Mouse (Mus musculus): ENCODE measurements at regions not wholly inside any gene's neighbourhood (a gene's known extent, or its start where the extent isn't known, plus 50 kb on each side); places are given as distances from the start of the nearest gene placed in this dataset.

DNA sequence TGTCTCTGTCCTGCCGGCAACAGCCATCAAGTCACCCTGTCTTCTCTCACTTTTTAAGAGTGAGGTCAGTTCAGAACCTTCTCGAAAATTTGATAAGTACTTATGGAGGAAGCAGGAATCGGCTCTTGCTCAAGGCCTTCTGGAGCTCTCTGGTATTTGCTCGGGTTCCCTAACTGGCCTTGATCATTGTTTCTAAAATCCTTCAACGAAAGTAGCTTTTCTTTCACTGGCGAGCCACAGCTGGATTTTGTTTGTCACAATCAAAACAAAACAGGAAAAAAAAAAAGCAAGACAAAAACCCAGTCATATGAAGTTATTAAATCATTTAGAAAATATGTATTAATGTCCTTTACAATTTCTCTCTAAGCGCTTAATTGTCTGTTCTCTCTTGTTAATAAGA lies 156.6 kb upstream of the Tex13c2 start:
- H3K4me2 ChIP-seq, result no peak overlapping the region
- ATAC-seq (replicated peaks; ENCODE audit: insufficient number of reproducible peaks, insufficient read depth, low FRiP score, low read depth), result no peak
- H3K4me3 ChIP-seq, result no peak overlapping the region
- H3K9me3 ChIP-seq (replicated peaks), result no peaks in the 10 kb centered on the region
- H3K4me1 ChIP-seq (replicated peaks), result no peaks in the 10 kb centered on the region
- H3K27ac ChIP-seq, result peak overlapping the region; percentile 80
- H3K36me3 ChIP-seq, result no peaks in the 10 kb centered on the region
- 45% methylated on average over 7 of the region's 7 CpGs for WGBS
- no peaks in the 10 kb centered on the region for H3K27me3 ChIP-seq
- no peak overlapping the region for H3K9ac ChIP-seq

DNA sequence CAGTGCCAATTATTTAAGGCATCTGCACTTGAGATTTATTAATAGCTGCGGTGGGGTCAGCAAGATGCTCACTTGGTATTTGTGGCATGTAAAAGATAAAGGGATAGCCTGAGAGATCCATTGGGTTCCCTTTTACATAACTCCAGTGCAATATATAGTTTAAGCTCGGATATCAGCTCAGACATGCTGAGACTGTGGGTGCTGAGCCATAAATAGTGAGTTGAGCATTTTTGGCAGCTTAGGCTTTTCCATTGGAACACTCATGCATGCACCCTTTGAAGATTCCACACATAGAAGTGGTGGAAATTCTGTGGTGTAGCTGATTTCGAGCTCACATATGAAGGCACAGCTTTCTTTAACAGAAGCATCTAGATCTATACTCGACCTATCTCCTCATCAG lies 155.9 kb upstream of the Tex13c2 start:
- no peak; the same call in 1 of the 2 replicates for ATAC-seq (replicated peaks; ENCODE audit: insufficient number of reproducible peaks, insufficient read depth, low FRiP score, low read depth)
- WGBS, result 39% methylated on average over 4 of the region's 4 CpGs
- Histone ChIP-seq H3K9me3 (replicated peaks) (no peaks in the 10 kb centered on the region), H3K4me3 (no peak overlapping the region), H3K27me3 (no peaks in the 10 kb centered on the region), H3K27ac (peak overlapping the region; percentile 80), H3K36me3 (no peaks in the 10 kb centered on the region), H3K4me1 (replicated peaks) (no peaks in the 10 kb centered on the region), H3K9ac (no peak overlapping the region), H3K4me2 (no peak overlapping the region)

DNA sequence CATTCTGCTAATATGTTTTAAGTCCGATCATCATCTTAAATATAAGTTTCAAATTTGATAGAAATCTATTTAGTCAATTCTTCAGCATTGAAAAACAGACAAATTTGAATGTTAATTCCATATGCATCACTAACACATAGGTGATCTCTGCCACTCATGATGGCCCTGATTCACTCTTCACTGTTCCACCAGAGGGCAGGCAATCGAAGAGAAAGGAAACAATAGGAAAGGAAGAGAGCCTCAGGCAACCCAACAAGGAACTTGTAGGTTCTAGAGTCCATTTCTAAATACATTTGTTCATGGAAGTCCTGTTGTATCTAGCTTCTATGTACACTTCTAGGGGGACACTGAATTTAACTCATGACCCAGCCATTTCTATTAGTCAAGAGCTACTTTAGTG lies 154.7 kb upstream of the Tex13c2 start:
- 86% methylated on average over 2 of the region's 2 CpGs for WGBS
- no peaks in the 10 kb centered on the region for H3K36me3 ChIP-seq
- no peak for ATAC-seq (replicated peaks; ENCODE audit: insufficient number of reproducible peaks, insufficient read depth, low FRiP score, low read depth)
- H3K4me2 ChIP-seq, result no peak overlapping the region
- H3K4me3 ChIP-seq, result no peak overlapping the region
- no peak overlapping the region for H3K9ac ChIP-seq
- no peaks in the 10 kb centered on the region for H3K27me3 ChIP-seq
- H3K4me1 ChIP-seq (replicated peaks), result no peaks in the 10 kb centered on the region
- H3K27ac ChIP-seq, result no peak overlapping the region
- no peaks in the 10 kb centered on the region for H3K9me3 ChIP-seq (replicated peaks)

DNA sequence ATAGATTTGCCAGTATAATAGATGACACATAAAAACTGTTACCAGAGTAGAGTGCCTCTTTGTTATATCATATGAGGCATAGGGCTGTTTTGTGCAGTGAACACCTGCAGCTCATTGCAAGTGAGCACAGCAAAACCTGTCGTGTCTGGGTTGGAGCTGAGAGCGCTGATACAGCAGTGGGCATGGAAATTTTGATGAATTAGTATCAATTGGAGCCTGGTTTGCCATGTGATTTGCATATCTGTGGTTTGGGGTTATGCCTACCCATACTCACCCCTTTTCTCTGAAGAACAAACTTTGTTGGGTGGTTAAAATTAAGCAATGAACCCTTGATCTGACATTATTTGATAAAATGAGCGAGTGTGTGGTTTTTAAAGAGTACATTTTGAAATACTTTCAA lies 152.7 kb upstream of the Tex13c2 start:
- Histone ChIP-seq H3K9me3 (replicated peaks) (no peaks in the 10 kb centered on the region), H3K27me3 (no peaks in the 10 kb centered on the region), H3K4me2 (no peak overlapping the region), H3K4me1 (replicated peaks) (no peaks in the 10 kb centered on the region), H3K9ac (no peak overlapping the region), H3K4me3 (no peak overlapping the region), H3K27ac (no peak overlapping the region), H3K36me3 (no peaks in the 10 kb centered on the region)
- no peak for ATAC-seq (replicated peaks; ENCODE audit: insufficient number of reproducible peaks, insufficient read depth, low FRiP score, low read depth)
- 81% methylated on average over 3 of the region's 3 CpGs for WGBS

DNA sequence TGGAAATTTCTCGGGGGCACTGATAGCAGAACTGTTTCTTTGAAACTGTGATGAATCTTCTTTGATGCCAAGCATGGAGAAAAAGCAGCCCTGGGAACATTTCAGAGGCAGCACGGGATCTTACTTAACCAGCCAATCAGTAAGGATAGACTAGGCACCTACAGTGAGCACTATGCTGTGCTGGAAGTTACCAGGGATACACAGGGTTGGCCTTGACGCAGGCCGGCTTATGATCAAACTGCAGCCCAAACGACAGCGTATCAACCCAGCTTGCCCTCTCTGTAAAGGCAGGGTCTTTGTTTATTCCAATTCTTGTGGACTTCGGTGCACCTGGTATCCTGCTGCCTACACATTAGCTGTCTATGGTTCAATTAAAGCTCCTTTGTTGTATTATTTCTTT lies 147.1 kb upstream of the Tex13c2 start:
- no peak for ATAC-seq (replicated peaks; ENCODE audit: insufficient number of reproducible peaks, insufficient read depth, low FRiP score, low read depth)
- no peak overlapping the region for H3K9ac ChIP-seq
- no peaks in the 10 kb centered on the region for H3K9me3 ChIP-seq (replicated peaks)
- no peak overlapping the region for H3K27ac ChIP-seq
- H3K4me1 ChIP-seq (replicated peaks), result no peaks in the 10 kb centered on the region
- 64% methylated on average over 7 of the region's 7 CpGs for WGBS
- no peak overlapping the region for H3K4me2 ChIP-seq
- no peak overlapping the region for H3K4me3 ChIP-seq
- no peaks in the 10 kb centered on the region for H3K27me3 ChIP-seq
- H3K36me3 ChIP-seq, result no peaks in the 10 kb centered on the region

DNA sequence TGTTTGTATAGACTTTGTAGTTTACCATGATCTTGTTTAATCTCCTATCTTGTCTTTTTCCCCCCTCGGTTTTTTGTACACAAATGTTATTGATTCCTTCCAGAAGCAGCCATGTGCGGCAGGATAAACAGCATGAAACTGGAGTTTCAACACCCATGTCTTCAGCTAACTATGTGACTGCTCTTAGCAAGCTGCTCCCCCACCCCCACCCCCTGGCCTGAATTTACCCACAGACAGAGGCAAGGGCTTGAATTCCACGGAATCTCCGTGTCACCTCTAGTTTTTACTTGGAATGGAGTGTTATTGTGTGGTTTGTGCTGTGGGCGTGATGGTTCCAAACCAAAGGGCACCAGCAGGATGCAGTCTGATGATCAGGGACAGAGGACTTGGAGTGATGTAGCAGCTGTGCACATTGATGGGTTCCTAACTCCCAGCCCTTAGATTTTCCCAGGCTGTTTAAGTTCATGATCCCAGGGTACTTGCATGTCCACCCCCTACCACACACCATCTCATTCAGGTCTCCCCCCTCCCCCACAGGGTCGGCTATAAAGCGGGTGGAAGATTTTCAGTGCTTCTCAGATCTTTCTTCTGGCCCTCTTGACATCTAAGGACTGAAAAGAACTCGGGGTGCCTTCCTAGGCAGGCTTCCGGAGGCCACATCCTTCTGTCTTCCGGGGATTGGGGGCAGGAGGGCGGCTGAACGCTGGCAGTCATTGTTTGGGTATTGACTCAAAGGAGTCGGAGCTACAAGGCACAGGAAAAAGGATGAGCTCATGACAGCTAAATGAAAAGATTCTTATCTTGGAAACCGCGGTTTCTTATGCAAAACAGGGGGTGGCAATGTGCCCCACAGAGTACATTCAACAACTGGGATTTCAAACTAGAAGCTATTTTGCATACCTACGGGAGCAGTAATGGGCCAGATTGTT lies 146.3 kb upstream of the Tex13c2 start:
- WGBS, result 26% methylated on average over 16 of the region's 16 CpGs
- no peak overlapping the region for H3K4me3 ChIP-seq
- H3K27me3 ChIP-seq, result no peaks in the 10 kb centered on the region
- no peak overlapping the region for H3K27ac ChIP-seq
- H3K4me1 ChIP-seq (replicated peaks), result no peaks in the 10 kb centered on the region
- no peaks in the 10 kb centered on the region for H3K9me3 ChIP-seq (replicated peaks)
- no peaks in the 10 kb centered on the region for H3K36me3 ChIP-seq
- H3K4me2 ChIP-seq, result peak overlapping the region; percentile 15; the same call in 1 of the 2 replicates
- no peak overlapping the region for H3K9ac ChIP-seq
- no peak for ATAC-seq (replicated peaks; ENCODE audit: insufficient number of reproducible peaks, insufficient read depth, low FRiP score, low read depth)

DNA sequence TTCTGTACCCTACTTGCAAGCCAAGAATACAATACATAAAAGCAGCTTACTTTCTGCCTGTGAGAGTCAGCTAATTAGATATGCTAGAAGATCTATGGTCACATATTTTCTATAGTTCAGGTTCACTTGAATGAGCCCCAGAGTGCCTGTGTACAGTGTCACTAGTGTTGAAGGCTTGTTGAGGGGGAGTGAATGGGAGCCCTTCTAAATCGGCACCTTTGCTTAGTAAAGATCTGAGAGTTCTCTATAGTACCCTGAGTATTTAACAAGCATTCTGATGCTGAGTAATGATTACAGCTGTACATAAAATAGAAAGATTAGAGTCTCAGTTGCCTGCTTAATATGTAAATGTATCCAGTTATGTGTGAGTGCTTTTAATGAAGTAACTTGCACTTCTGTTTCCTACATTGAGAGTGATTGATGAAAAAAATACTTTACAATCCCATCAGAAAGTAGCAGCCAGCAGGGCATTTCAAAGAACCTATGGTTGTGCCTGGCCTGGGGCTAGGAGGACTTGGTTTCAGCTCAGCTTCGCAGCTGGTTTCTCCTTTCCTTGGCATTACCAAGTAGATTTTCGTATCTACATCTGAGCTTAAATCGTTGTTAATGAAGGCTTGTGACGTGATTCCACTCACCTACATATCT lies 136.8 kb upstream of the Tex13c2 start:
- ATAC-seq (replicated peaks; ENCODE audit: insufficient number of reproducible peaks, insufficient read depth, low FRiP score, low read depth), result no peak
- no peaks in the 10 kb centered on the region for H3K27me3 ChIP-seq
- H3K9ac ChIP-seq, result no peak overlapping the region
- no peak overlapping the region for H3K4me2 ChIP-seq
- H3K4me1 ChIP-seq (replicated peaks), result no peaks in the 10 kb centered on the region
- no peaks in the 10 kb centered on the region for H3K9me3 ChIP-seq (replicated peaks)
- WGBS, result 71% methylated on average over 5 of the region's 5 CpGs
- no peak overlapping the region for H3K4me3 ChIP-seq
- H3K36me3 ChIP-seq, result no peaks in the 10 kb centered on the region
- H3K27ac ChIP-seq, result no peak overlapping the region

DNA sequence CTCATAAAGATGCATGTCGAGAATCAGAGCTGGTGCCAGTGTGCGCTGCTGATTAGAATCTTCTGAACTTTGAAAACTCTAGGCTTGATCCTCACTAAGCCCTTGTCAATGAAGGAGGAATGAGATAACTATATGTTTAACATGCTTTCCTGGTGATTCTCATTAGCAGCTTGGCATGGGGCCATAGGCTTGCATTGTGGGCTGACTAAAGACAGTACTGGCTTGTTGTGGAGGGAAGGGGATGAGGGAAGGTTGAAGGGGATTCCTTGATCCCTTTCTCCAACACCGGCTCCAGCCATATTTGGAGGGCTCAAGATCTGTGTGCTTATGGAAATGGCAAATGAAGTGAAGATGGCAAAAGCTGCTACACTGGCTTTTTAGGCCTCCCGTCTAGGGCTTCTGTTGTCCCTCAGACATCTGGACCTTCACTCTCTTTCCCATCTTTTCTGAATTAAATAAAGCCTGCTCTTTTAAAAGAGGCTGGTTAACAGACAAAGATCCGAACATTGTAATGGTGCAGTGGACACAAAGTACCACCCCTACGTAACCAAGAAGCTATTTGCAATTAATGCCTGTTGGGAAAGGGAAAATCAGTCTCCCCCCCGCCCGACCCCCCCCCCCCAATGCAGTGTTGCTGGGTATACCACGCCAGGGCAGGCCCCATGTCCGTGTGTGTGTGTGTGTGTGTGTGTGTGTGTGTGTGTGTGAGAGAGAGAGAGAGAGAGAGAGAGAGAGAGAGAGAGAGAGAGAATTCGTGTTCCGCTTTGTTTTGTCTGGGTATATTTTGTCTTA lies 129.9 kb upstream of the Tex13c2 start:
- peak overlapping the region; percentile 58 for H3K4me2 ChIP-seq
- H3K9me3 ChIP-seq (replicated peaks), result no peaks in the 10 kb centered on the region
- H3K9ac ChIP-seq, result no peak overlapping the region
- no peaks in the 10 kb centered on the region for H3K27me3 ChIP-seq
- peak overlapping the region; percentile 42; the same call in 1 of the 2 replicates for H3K27ac ChIP-seq
- no peaks in the 10 kb centered on the region for H3K36me3 ChIP-seq
- peak overlapping the region; percentile 32 for H3K4me3 ChIP-seq
- WGBS, result 34% methylated on average over 12 of the region's 12 CpGs
- ATAC-seq (replicated peaks; ENCODE audit: insufficient number of reproducible peaks, insufficient read depth, low FRiP score, low read depth), result no peak
- H3K4me1 ChIP-seq (replicated peaks), result no peaks in the 10 kb centered on the region

DNA sequence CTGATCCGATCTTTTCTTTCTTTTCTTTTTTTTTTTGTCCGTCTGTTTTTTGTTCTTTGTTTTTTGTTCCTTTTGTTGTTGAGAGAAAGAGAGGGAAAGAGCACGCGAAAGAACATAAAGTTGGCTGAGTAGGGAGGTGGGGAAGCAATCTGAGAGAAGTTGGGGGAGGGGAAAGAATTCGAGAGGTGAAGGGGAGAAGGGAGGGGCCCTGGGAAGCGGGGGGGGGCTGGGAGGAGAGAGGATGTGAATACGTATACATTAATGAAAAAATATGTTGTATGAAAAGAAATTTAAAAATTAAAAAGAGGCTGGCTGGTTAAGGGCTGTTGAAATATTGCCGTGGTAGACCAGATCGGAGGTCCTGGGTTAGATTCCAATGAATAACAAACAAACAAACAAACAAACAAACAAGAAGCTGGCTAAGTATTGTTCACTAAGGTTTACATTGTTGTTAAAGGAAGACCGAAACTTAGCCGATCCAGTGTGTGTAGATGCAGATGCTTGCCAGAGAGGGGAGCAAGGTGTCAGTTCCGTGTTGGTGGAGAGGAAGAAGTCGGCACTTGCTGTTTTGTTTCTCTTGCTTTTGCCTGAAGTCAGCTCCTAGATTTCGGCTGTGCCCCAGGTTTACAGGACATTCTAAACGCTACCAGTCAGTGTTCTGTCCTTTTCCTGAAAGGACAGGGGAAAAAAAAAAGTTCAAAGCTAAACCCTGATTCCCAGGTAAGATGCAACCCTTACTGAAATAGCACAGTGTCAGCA lies 129.1 kb upstream of the Tex13c2 start:
- H3K27me3 ChIP-seq, result no peaks in the 10 kb centered on the region
- peak overlapping the region; percentile 58 for H3K4me2 ChIP-seq
- peak overlapping the region; percentile 32 for H3K4me3 ChIP-seq
- H3K9ac ChIP-seq, result no peak overlapping the region
- ATAC-seq (replicated peaks; ENCODE audit: insufficient number of reproducible peaks, insufficient read depth, low FRiP score, low read depth), result no peak
- WGBS, result 18% methylated on average over 14 of the region's 15 CpGs
- no peaks in the 10 kb centered on the region for H3K36me3 ChIP-seq
- peak overlapping the region; percentile 42 for H3K27ac ChIP-seq
- no peaks in the 10 kb centered on the region for H3K4me1 ChIP-seq (replicated peaks)
- no peaks in the 10 kb centered on the region for H3K9me3 ChIP-seq (replicated peaks)

DNA sequence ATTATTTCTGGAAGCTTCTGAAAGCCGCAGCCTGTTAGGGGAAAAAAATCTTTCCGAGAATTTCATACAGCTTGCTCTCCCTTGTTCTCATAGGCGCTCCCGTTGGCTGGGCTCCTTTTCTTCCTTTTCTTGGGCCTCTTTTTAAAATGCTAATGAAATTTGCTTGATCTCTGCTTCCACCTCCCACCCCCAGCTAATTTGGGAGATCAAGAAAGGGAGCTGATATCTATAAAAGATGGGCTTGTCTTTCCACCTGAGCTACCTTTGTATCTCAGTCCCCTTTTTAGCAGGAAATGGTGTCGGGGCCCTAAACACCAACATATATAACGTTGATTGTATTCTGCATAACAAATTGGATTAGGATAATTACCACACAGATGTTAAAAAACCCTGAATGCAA lies 128.5 kb upstream of the Tex13c2 start:
- WGBS, result 36% methylated on average over 6 of the region's 6 CpGs
- Histone ChIP-seq H3K4me1 (replicated peaks) (no peaks in the 10 kb centered on the region), H3K36me3 (no peaks in the 10 kb centered on the region), H3K4me2 (peak overlapping the region; percentile 58), H3K9me3 (replicated peaks) (no peaks in the 10 kb centered on the region), H3K27ac (peak overlapping the region; percentile 42), H3K4me3 (peak overlapping the region; percentile 32), H3K27me3 (no peaks in the 10 kb centered on the region), H3K9ac (no peak overlapping the region)
- no peak for ATAC-seq (replicated peaks; ENCODE audit: insufficient number of reproducible peaks, insufficient read depth, low FRiP score, low read depth)

Measured in heart, embryonic 15.5 days (tissue).